Mouse (Mus musculus): ENCODE measurements around the gene Il31ra. TPM values are rescaled to one million over a fixed set of nuclear protein-coding genes. Genes with fewer than 3 reads are reported as not detected.
"Not testable (repeated sequence)": the region's sequence is repeated elsewhere in the genome, so short reads cannot be mapped to it uniquely, and the experiment has no call there.

Gene Il31ra
- 0.36 and 0.59 TPM in 2 replicates for polyA plus RNA-seq (2015; fragmentation: Nextera tagmentation; extraction: Ambion mirVana)

DNA sequence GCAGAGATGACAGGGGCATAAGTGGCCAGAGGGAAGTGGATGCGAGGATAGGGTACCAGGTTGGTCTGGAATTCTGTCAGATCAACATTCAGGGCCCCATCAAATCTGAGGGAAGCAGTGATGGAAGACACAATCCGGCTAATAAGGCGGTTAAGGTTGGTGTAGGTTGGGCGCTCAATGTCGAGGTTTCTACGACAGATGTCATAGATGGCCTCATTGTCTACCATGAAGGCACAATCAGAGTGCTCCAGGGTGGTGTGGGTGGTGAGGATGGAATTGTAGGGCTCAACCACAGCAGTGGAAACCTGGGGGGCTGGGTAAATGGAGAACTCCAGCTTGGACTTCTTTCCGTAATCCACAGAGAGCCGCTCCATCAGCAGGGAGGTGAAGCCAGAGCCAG lies at the start of gene Il31ra:
Il31ra (minus strand) TSS at position 101 of the 400 bp plus-strand sequence.
- not testable (repeated sequence) for DNase-seq (ENCODE audit: low spot score)

DNA sequence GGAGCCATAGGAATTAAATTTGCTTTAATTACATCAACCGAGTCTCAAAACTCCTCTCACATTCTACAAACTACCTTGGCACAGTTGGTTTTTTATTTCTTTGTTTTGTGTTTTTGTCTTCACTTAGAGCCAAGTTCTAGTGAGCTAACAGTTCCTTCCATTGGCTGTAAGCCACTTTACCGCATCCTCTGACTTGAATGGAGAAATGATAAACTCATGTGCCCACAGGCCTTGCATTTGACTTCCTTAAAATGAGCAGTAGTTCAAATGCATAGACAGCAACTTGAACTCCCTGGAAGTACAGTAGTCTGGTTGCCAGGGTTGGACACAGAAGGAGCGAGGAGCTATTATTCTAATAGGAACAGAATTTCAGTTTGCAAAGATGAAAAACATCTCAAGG lies 48.7 kb upstream of the Il31ra start:
- no peak for DNase-seq (ENCODE audit: low spot score)

DNA sequence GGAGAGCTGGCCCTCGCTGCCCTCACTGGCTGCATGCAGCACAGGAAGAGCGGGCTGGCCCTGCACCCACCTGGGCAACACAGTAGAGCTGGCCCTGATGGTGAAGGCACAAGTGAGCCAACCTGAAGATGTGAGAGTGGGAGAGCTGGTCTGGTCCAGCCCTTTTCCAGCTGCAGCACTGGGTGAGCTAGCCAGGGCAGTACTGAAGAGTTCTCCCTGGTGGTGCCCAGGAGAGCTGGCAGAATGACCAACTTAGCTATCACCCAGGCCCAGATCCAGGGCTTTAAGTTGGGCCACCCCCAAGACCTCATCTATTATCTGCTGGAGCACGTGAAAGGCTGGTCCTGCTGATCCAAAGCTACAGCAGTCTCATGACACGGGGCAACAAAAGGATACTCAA lies 45.0 kb upstream of the Il31ra start:
- DNase-seq (ENCODE audit: low spot score), result no peak

GRCm38 (mm10) chr13:112636498-112636897 lies 42.3 kb upstream of the Il31ra start:
- DNase-seq (ENCODE audit: low spot score), result no peak

DNA sequence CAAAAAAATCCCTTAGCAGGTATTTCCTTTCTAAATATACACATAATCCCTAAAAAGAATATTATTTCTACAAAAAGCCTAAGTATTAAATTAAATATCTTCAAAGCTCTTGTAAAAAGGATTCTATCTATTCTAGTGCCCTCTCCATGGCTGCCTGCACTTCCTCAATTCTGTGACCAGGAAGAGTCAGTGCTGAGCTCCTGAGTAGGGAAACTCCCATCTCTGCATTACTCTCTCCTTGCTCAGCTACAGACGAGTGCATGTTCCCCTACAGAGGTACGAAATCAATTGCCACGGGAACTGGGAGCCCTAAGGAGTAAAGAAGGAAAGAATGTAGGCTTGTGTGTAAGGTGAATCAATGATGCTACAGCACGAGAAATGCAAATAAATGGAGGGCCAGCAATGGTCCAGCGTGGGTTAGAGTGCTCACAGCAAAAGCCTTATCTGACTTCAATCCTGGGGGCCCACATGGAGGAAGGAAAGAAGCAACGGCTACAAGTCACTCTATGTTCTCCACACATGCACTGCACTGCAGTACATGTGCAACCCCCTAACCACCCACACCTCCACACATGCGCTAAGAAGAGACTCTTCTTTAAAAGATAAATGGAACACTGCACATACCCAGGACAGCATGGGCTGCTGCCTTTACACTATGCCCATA lies 41.1 kb upstream of the Il31ra start:
- no peak for DNase-seq (ENCODE audit: low spot score)

GRCm38 (mm10) chr13:112625566-112625965 lies 31.4 kb upstream of the Il31ra start:
- no peak for DNase-seq (ENCODE audit: low spot score)

DNA sequence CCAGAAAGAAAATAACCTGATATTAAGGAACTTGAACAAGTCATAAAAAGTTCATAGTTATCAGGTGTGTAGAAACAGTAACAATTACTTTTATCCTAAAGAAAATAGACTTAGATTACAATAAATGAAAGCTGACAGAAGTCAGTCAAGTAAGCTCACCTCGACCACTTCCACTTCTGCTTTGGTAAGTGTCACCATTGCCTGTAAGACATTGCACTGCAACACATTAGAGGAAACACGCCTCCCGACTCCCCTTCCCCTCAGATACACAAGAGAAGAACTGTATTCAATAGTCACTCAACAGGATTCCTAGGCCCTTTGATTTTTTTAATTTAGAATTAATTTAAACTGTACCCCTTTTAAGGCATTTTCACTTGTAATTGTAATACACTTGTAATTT lies 30.5 kb upstream of the Il31ra start:
- no peak for DNase-seq (ENCODE audit: low spot score)

GRCm38 (mm10) chr13:112623656-112624055 lies 29.5 kb upstream of the Il31ra start:
- DNase-seq (ENCODE audit: low spot score), result no peak

DNA sequence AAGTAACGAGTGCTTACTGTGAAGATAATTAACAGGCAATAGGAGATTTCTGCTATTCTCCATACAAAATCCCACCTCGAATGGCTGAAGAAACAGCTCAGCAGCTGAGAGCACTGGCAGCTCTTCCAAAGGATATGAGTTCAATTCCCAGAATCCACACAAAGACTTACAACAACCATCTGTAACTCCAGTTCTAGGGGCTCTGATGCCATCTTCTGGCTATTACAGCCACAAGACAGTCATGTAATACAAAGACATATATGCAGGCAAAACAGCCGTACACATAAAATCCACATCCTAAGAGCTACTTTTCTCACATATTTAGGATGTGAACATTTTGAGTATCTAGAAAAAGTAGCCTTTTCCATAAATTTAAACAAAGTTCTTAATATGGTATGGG lies 27.4 kb upstream of the Il31ra start:
- DNase-seq (ENCODE audit: low spot score), result no peak

DNA sequence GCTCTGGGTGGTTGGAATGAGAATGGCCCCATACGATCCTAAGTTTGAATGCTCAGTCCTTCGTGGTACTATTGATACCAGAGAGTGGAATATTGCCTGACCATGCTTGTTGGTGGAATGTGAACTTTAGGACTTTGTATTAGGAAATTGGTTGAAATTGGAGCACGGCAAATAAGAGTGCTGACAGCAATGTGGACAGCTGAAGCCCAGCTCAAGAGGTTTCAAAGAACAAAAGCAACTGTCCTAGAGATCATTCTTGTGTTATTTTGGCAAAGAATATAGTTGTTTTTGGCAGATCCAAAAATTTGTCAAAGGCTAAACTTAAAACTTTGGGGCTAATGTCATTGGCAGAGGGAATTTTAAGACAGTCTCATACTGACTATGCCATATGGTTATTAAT lies 14.4 kb upstream of the Il31ra start:
- DNase-seq (ENCODE audit: low spot score), result no peak

GRCm38 (mm10) chr13:112604411-112604810 lies 10.3 kb upstream of the Il31ra start:
- no peak for DNase-seq (ENCODE audit: low spot score)

DNA sequence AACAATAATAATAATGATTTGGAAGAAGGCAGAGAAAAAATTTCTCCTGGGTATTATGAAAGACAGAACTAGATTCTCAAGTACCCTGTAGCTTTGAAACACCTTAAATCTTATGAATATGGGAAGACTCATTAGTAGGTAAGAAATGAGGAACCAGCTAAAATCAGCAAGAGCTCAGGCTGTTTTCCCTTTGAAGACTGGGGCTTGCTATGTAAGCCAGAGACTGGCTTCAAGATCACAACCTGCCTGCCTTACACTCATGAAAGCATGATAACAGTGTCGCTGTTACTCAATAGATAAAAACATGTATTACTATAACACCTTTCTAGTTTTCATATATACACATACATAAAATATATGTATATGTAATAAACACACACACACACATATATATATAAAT lies 9.7 kb upstream of the Il31ra start:
- no peak for DNase-seq (ENCODE audit: low spot score)

DNA sequence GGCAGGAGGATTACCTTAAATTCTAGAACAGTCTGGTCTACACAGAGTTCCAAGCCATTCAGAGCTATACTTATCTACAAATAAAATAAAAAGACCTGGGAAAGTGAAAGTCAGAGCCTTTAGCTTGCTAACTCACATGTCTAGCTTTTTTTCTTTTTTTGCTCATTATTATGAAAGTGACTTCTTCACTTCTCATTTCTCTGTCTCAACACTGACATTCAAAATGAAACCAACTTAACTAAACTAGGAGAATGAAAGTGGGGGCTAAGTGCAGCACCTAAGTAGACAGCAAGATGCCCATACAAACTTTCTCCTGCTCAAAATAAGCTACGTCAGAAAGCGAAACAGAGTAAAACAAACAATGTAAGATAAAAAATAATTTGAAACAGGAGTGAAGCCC lies 8.4 kb upstream of the Il31ra start:
- no peak for DNase-seq (ENCODE audit: low spot score)

- no peak for DNase-seq (ENCODE audit: low spot score)
Measured at GRCm38 (mm10) chr13:112590254-112590653, 3.9 kb downstream of the Il31ra start.

- no peak for DNase-seq (ENCODE audit: low spot score)
Measured at GRCm38 (mm10) chr13:112589625-112590024, 4.5 kb downstream of the Il31ra start.

GRCm38 (mm10) chr13:112584556-112585237 lies 9.5 kb downstream of the Il31ra start:
- DNase-seq (ENCODE audit: low spot score), result no peak

- no peak for DNase-seq (ENCODE audit: low spot score)
Measured at GRCm38 (mm10) chr13:112582291-112582690, 11.9 kb downstream of the Il31ra start.

- no peak for DNase-seq (ENCODE audit: low spot score)
Measured at GRCm38 (mm10) chr13:112581796-112582195, 12.4 kb downstream of the Il31ra start.

GRCm38 (mm10) chr13:112580590-112581320 lies 13.4 kb downstream of the Il31ra start:
- no peak for DNase-seq (ENCODE audit: low spot score)

DNA sequence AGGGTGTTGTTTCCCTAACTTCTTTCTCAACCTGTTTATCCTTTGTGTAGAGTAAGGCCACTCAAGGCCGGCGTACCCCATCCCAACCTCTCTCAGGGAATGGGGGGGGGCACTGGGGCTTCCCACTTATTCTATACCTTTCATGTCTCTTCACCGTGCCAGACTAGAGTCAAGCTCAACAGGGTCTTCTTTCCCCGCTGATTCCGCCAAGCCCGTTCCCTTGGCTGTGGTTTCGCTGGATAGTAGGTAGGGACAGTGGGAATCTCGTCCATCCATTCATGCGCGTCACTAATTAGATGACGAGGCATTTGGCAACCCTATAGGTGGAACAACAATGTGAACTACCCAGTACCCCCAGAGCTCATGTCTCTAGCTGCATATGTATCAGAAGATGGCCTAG lies 16.1 kb downstream of the Il31ra start:
- DNase-seq (ENCODE audit: low spot score), result not testable (repeated sequence)

GRCm38 (mm10) chr13:112573800-112574199 lies 20.4 kb downstream of the Il31ra start:
- DNase-seq (ENCODE audit: low spot score), result no peak

- no peak for DNase-seq (ENCODE audit: low spot score)
Measured at GRCm38 (mm10) chr13:112570768-112571167, 23.4 kb downstream of the Il31ra start.
